Mouse (Mus musculus) cerebellum, adult 9-10 months (tissue): ENCODE data around the gene Snx22.

Source experiments
- DNase-seq: peaks from one replicate; pipeline ENCODE4 v3.0.0; 2022

The Snx22 gene

DNA sequence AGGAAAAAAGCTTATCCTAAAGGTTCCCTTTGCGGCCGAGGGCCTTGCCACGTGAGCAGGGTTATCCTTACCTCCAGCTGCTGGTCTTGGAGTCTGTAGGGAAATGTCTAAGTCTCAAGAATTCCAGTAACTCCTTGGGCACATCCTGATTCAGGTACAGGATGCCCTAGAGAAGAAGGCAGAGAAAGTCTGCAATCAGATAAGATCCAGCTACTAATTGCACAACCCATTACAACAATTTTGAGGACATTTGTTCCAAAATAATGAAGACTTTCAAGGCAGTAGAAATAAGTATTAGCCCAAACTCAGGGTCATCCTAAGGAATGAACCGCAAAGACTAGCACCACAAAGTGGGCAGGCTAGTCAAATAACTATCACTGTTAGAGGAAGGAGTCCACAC is 1.5 kb downstream of the Snx22 start:
- DNase-seq = no peak

DNA sequence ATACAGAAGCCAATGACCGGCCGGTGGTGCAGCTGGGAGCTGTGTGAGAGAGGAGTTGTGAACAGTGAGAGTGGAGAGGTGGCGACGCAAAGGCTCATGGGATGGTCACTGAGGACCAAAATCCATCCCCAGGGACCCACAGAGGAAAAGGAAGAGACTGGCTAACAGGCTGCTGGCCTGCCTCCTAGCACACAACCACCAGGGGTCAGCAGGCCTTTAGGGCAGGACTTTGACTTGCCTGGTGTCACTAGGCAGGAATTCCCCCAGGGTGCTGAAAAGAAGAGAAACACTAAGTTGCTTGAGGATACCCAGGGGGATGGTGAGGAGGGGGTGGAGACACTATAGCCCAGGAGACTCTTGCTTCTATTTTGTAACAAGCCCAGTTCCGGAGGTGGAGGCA is 2.0 kb downstream of the Snx22 start:
- DNase-seq = no peak

DNA sequence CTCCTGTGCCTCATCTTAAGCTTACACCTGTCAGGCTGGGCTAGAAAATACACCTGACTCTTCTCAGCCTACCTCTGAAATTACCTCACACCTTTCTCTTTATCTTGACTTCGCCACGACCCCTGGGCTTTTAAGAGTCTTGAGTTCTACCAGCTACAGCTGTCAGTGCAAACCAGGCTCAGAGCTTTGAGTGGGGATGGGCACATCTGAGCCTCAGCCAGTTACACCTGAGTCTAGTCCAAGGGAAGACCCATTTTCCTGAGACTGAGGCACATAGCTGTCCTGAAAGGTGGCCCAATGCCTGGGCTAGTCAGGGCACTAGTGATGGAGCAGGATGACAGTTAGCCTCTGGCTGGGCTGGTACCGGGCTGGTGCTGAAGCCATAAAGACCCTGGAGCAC is 2.7 kb downstream of the Snx22 start:
- DNase-seq = no peak

DNA sequence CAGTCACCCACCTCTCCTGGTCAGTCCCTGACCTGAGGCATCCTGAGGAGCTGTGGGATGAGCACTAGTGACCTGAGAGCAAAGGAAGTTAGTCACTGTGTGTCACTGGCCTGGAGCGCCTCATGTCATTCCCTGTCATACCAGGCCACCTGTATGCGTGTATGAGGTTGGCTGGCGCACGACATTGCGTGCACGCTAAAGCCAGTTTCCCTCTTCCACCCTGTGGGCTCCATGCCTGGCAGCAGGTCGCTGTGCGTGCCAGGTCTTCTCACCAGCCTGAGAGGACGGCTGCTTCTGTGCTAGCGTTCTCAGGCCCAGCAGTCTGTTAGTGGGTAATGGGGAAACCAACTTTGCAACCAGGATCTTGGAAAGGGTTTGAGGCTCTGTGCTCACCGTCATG is 5.2 kb downstream of the Snx22 start:
- DNase-seq = no peak

DNA sequence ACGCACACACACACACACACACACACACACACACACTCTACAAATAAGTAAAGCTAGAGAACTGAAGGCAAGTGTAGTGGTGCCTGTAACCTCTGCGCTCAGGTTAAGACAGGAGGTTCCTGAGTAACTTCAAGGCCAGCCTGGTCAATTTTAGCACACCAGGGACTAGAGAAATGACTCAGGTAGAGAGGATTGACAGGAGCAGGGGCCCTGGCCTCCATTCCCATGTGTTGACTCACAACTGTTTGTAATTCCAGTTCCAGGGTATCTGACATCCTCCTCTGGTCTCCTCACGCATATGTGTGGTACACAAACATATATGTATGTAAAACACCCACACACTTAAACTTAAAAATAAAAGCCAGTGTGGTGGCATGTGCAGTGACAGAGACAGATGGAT is 6.1 kb downstream of the Snx22 start:
- DNase-seq = no peak

DNA sequence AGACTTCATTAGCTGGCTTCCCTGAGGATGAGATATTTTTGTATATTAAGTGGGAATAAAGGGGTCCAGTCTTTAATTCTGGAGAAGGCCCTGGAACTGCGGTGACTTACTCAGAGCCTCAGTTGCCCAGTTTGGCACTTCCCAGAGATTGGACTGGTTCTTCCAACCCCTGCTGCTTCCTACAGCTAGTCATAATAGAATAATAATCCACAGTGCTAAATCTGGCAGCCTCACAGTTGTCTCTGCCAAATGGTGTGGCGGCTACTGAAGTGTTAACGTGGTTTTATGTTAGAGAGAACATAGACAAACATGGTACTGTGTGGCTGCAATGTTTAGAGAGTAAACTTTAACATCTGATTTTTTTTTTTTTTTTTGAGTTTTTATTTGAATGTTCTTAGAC is 7.9 kb downstream of the Snx22 start:
- no peak for DNase-seq

DNA sequence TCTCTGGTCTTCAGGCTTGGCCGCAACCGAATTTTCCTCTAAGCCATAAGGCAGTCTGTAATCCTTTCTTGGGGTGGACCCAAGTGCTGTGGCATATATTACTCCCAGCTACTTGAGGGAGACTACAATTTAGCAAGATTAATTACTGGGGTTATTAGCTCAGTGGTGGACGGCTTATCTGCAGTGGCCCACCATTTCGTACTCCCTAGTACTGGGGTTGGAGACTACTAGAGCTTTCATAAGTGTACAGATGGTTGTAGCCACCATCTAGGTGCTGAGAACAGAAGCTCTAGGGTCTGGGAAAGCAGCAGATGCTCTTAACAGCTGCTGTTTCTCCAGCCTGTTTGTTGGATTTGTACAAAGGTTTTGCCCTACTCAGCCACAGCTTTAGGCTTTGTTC is 8.5 kb downstream of the Snx22 start:
- DNase-seq = no peak

DNA sequence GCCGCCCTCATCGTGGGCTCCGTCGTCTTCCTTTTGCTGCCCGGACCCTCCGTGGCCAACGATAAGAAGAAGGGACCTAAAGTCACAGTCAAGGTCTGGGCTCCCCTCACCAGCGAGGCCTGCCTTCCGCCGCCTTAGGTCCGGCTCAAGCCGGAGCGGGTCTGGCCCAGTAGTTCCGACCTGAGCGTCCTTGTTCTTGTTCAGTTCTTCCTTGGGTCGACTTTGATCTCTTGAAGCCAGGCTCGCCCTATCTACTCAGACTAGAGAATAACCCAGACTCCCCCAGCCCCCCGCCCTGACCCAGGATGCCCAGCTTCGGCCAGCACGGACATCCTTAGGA is 9.2 kb downstream of the Snx22 start:
- DNase-seq = no peak

DNA sequence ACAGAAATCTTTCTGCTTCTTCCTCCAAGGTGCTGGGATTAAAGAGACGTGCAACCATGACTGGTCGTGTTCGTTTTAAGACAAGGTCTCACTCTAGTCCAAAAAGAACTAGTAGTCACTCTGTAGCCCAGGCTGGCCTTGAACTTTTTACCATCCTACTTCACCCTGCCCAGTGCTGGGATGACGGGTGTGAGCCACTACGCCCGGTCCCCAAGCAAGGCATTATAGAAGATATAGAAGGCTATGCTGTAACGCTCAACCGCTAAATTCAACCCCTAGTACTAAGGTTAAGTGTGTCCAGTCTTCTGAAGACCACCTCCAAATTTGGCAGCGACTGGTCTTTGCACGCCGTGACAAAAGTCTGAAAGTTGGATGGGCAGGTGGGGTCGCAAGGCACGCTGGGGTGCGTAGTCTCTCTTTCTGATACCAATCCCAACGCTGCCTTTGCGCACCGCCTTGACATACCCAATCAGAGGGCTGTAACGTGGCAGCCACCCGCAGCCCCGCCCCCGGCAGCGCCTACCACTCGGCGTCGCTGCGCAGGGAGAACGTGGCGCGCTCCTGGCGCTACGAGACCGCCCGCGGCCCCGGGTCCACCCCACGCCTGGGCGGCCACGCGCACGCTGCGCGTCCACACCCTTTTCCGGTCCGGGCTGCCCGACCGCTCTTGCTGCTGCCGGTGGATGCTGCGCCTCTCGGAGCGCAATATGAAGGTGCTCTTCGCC is 9.8 kb downstream of the Snx22 start, which contains the start of gene Ppib:
Ppib (plus strand) TSS at position 640 of the 725 bp plus-strand sequence.
- peak; percentile 97 for DNase-seq

DNA sequence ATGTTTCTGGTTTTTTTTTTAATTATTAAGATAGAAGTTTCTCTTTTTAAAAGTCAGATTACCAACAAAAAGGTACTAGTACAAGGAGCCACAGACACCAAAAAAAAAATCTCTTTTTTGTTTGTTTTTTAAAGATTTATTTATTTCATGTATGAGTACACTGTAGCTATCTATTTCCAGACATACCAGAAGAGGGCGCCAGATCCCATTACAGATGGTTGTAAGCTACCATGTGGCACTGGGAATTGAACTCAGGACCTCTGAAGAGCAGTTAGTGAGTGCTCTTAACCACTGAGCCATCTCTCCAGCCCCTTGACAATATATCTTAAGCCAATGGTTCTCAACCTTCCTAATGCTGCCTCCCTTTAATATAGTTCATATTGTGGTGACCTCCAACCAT is 15.9 kb downstream of the Snx22 start:
- no peak for DNase-seq

DNA sequence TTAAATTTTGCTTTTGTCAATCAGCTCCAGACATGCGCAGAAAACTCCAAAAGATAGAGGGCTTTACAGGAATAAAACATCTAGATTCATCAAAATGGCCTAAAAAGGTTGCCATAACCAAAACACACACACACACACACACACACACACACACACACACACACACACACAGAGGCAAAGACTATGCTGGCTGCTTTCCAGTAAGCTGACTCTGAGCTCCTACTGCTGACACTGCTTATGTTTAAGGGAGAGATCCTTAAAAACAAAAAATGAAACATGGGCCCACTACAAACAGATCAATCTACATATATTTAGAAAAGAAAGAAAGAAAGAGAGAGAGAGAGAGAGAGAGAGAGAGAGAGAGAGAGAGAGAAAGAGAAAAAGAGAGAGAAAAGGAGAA is 16.8 kb downstream of the Snx22 start:
- no peak for DNase-seq

DNA sequence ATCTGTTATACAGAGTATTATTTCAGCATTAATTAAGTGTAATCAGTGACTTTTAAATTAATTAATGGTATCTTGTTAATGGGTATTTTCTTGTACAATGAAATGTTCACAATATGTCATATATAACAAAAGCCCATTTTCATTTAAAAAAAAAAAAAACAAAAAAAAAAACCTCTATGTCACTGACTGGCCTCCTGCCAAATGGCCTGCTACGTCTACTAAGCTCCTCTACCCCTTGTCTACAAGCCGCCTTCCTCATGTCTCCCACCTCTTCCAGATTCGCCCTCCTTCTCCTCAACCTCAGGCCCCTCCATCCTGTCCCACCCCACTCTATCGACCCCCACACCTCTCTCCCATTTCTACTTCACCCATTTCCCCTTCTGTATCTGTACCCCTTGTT is 18.0 kb downstream of the Snx22 start:
- DNase-seq = no peak

DNA sequence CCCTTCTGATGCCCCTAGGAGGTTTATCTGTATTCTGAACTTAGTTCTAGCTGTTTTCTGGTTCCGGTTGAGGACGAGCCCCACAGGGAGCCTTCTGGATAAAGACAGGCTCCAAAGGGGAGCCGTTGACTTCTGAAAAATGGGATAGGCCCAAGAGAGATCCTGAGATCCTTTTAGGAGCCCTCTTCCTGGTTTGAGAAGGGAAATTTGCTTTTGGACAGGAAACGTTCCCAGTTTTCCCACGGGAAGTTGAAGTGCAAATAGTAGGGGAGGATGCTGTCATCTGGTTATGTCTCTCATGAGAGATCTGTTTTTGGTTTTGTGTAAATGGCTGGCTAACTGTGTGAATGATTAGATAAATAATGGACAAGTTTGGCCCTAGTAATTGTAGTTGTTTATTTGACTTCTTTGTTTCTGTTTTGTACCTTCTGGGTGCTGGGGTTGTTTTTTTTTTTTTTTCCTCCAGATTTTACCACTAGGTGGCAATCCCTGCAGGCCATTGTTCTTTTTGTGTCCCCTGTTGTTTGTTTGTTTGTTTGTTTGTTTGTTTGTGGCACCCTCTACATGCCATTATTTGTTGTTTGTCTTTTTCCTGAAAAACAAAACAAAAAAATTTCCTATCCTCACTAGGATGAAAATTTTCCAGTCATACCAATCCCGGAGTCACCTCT is 19.5 kb downstream of the Snx22 start:
- no peak for DNase-seq

DNA sequence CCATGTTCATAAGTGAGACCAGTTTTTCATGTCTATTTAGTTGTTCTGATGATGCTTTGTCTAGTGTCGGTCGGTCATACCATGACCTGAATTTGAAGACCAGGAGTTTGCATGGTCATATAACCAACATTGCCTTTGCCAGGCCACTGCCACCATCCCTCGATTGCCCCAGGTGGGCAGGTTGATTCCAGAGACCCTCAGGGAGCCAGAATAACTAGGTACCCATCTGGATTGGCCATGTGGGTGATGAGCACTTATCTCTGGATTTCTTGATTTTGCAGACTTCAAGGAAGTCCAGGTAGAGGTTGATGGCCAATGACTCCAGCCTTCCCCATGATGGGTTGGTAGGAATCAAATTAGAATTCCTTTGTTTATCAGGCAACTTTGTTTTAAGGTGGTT is 26.3 kb downstream of the Snx22 start:
- no peak for DNase-seq

DNA sequence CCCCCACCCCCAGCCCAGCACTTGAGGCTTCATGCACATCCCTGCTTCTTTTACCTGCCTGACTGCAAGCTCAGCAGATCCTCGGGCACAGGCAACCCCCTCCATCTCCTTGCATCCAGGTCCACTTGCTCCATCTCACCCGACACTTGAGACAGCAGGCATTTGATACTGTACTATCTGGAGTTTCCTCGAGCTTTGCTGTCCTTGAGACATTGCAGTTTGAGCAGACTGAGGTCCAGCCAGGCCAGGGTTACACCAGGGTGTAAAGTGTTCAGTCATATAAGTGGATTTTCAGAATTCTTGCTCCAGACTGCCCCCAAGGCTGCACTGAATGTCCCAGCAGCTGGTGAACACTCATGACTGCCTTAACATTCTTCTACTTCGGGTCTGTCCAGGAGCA is 27.2 kb downstream of the Snx22 start:
- no peak for DNase-seq

DNA sequence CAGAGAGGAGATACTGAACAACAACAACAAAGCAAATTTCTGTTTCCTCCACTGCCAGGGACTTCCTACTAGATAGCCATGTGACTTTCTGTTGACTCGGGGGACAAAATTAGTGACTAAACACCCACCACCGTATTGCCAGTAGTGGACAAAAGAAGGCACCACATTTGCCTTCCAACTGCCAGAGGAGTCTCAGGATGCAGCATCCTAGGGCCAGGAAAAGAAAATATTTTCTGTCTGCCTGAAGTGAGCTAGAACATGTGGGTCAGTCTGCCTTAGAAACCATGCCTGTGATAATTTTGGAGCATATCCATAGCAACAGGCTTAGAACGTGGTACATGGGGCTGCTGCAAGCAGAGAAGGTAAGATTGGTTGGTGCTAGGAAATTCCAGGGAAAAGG is 28.7 kb downstream of the Snx22 start:
- DNase-seq = no peak

DNA sequence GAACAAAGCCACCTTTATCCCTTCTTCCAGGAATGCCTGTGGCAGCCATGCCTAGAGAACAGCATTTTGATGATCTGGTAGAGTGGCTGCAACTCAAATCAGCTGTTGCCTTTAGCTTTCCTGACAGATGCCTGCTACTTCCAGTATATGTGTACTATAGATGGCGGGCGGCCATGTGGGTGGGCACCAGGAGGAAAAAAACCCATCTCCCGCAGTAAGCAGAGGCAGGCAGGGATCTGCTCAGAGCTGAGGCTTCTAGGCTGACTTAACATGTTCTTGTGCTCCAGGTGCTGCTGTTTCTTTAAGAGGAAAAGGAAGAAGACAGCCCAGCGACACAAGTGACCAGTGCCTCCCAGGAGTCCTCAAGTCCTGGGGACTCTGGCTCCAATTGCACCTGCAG is 30.2 kb downstream of the Snx22 start:
- no peak for DNase-seq

DNA sequence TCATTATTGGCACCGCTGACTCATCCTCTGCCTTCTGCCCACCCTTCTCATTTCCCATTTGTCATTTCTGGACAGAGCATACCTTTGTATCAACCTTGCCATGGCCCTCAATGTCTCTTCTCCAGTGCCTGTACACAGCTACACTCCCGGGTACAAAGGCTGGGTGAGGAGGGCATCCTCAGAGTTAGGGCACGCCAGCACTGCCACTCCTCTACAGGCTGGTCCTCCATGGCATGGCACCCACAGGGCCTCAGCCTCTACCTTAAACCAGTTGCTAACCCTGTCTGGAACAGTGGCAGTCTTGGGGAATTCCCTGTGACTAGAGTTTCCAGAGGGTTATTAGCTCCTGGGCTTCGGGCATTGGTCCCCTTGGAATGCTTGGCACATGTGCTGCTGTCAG is 30.9 kb downstream of the Snx22 start:
- DNase-seq = no peak

DNA sequence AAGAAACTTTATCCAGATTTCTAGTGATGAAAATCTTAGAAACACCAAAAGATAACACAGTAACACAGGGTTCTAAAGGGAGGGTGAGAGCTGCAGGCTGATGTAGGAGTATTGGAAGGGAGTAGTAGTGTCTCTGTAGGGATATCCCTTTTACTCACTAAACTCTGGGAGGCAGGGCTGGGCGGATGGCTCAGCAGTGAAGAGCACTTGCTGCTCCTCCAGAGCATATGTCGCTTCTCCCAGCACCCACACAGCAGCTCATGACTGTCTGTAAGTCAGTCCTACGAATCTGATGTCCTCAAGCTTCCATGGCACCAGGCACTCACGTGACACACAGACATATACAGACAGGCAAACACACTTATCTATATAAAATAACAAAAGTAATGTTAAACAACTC is 31.4 kb downstream of the Snx22 start:
- DNase-seq = no peak

DNA sequence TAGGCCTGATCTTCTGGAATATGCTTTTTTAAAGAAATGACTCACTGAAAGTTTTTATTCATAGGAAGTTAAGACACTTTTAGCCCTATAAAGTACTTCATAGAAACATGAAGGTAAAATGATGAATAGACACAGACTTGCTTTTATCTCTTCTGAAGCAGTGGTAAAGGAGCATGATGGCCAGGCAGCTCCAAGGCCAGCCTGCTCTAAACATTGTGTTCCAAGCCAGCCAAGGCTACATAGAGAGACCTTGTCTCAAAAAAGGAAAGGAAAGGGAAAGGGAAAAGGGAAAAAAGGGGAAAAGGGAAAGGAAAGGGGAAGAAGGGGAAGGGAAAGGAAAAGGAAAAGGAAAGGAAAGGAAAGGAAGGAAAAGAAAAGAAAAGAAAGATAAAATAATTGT is 48.9 kb downstream of the Snx22 start:
- DNase-seq = no peak
